Mouse (Mus musculus): Measurements from ENCODE around the gene Copz1. TPM values are rescaled to one million over a fixed set of nuclear protein-coding genes. Genes with fewer than 3 reads are reported as not detected.
A peak's percentile ranks its signal among the peaks of the same experiment; 100 is the strongest.

Gene Copz1
- polyA plus RNA-seq, 1 experiment from 2014 or later, result 253 TPM

- no peak for ATAC-seq
- TF ChIP-seq CTCF (IDR thresholded peaks at IDR 0.05; ENCODE audit: low read depth), result no peak
- Histone ChIP-seq H3K4me2 (replicated peaks; ENCODE audit: low read depth) (no peak overlapping the region; the same call in 1 of the 2 replicates), H3K36me3 (ENCODE audit: control insufficient read depth, insufficient read depth) (0 out of 2 replicates have a peak, but pooled peaks cover 3% of the 10 kb centered on the region), H3K27ac (ENCODE audit: low read depth, low read length) (peak overlapping the region; percentile 46; the same call in 1 of the 2 replicates), H3K4me1 (replicated peaks; ENCODE audit: control insufficient read depth, insufficient read depth, low read length) (no peaks in the 10 kb centered on the region; the same call in none of the 2 replicates), H3K9me3 (ENCODE audit: control insufficient read depth) (no peaks in the 10 kb centered on the region), H3K9ac (ENCODE audit: low read depth, low read length) (no peak overlapping the region), H3K27me3 (replicated peaks; ENCODE audit: control insufficient read depth, insufficient read depth, low read length) (no peaks in the 10 kb centered on the region), H3K4me3 (ENCODE audit: low read depth, low read length) (no peak overlapping the region)
- WGBS, result 30% methylated on average over 7 of the region's 7 CpGs
Observed at GRCm38 (mm10) chr15:103277949-103278348, 5.4 kb downstream of the Copz1 start.

GRCm38 (mm10) chr15:103279750-103280149 is 7.2 kb downstream of the Copz1 start:
- Histone ChIP-seq H3K4me3 (ENCODE audit: low read depth, low read length) (no peak overlapping the region), H3K4me2 (replicated peaks; ENCODE audit: low read depth) (no peak overlapping the region), H3K9ac (ENCODE audit: low read depth, low read length) (no peak overlapping the region), H3K27ac (ENCODE audit: low read depth, low read length) (no peak overlapping the region), H3K4me1 (replicated peaks; ENCODE audit: control insufficient read depth, insufficient read depth, low read length) (no peaks in the 10 kb centered on the region; the same call in 1 of the 2 replicates), H3K9me3 (ENCODE audit: control insufficient read depth) (no peaks in the 10 kb centered on the region), H3K27me3 (replicated peaks; ENCODE audit: control insufficient read depth, insufficient read depth, low read length) (no peaks in the 10 kb centered on the region), H3K36me3 (ENCODE audit: control insufficient read depth, insufficient read depth) (0 out of 2 replicates have a peak, but pooled peaks cover 3% of the 10 kb centered on the region)
- 67% methylated on average over 3 of the region's 3 CpGs for WGBS
- ATAC-seq, result no peak
- peak; percentile 66 for TF ChIP-seq CTCF (IDR thresholded peaks at IDR 0.05; ENCODE audit: low read depth)

GRCm38 (mm10) chr15:103280817-103281464 is 8.4 kb downstream of the Copz1 start:
- H3K27me3 ChIP-seq (replicated peaks; ENCODE audit: control insufficient read depth, insufficient read depth, low read length), result no peaks in the 10 kb centered on the region
- ATAC-seq, result peak; percentile 69
- peak; percentile 80 for TF ChIP-seq CTCF (IDR thresholded peaks at IDR 0.05; ENCODE audit: low read depth)
- no peak overlapping the region for H3K4me2 ChIP-seq (replicated peaks; ENCODE audit: low read depth)
- peak overlapping the region; percentile 62 for H3K27ac ChIP-seq (ENCODE audit: low read depth, low read length)
- H3K4me3 ChIP-seq (ENCODE audit: low read depth, low read length), result no peak overlapping the region
- H3K4me1 ChIP-seq (replicated peaks; ENCODE audit: control insufficient read depth, insufficient read depth, low read length), result peaks cover 6% of the 10 kb centered on the region; the same call in 1 of the 2 replicates
- H3K36me3 ChIP-seq (ENCODE audit: control insufficient read depth, insufficient read depth), result 0 out of 2 replicates have a peak, but pooled peaks cover 3% of the 10 kb centered on the region
- WGBS, result 33% methylated on average over 3 of the region's 3 CpGs
- no peak overlapping the region for H3K9ac ChIP-seq (ENCODE audit: low read depth, low read length)
- H3K9me3 ChIP-seq (ENCODE audit: control insufficient read depth), result no peaks in the 10 kb centered on the region

GRCm38 (mm10) chr15:103281465-103282205 is 9.1 kb downstream of the Copz1 start:
- no peaks in the 10 kb centered on the region for H3K9me3 ChIP-seq (ENCODE audit: control insufficient read depth)
- no peak for TF ChIP-seq CTCF (IDR thresholded peaks at IDR 0.05; ENCODE audit: low read depth)
- no peak for ATAC-seq
- H3K4me3 ChIP-seq (ENCODE audit: low read depth, low read length), result no peak overlapping the region
- peaks cover 6% of the 10 kb centered on the region; the same call in 1 of the 2 replicates for H3K4me1 ChIP-seq (replicated peaks; ENCODE audit: control insufficient read depth, insufficient read depth, low read length)
- peak overlapping the region; percentile 32; the same call in 1 of the 2 replicates for H3K4me2 ChIP-seq (replicated peaks; ENCODE audit: low read depth)
- no peaks in the 10 kb centered on the region for H3K27me3 ChIP-seq (replicated peaks; ENCODE audit: control insufficient read depth, insufficient read depth, low read length)
- H3K36me3 ChIP-seq (ENCODE audit: control insufficient read depth, insufficient read depth), result peaks cover 3% of the 10 kb centered on the region; the same call in 1 of the 2 replicates
- WGBS, result 48% methylated on average over 3 of the region's 3 CpGs
- no peak overlapping the region for H3K9ac ChIP-seq (ENCODE audit: low read depth, low read length)
- H3K27ac ChIP-seq (ENCODE audit: low read depth, low read length), result no peak overlapping the region

GRCm38 (mm10) chr15:103284066-103284465 is 11.6 kb downstream of the Copz1 start:
- Histone ChIP-seq H3K27ac (ENCODE audit: low read depth, low read length) (no peak overlapping the region), H3K9me3 (ENCODE audit: control insufficient read depth) (no peaks in the 10 kb centered on the region), H3K9ac (ENCODE audit: low read depth, low read length) (no peak overlapping the region), H3K4me3 (ENCODE audit: low read depth, low read length) (no peak overlapping the region), H3K27me3 (replicated peaks; ENCODE audit: control insufficient read depth, insufficient read depth, low read length) (no peaks in the 10 kb centered on the region), H3K4me1 (replicated peaks; ENCODE audit: control insufficient read depth, insufficient read depth, low read length) (0 out of 2 replicates have a peak, but pooled peaks cover 6% of the 10 kb centered on the region), H3K36me3 (ENCODE audit: control insufficient read depth, insufficient read depth) (peaks cover 12% of the 10 kb centered on the region; the same call in 1 of the 2 replicates), H3K4me2 (replicated peaks; ENCODE audit: low read depth) (no peak overlapping the region)
- ATAC-seq, result no peak
- TF ChIP-seq CTCF (IDR thresholded peaks at IDR 0.05; ENCODE audit: low read depth), result peak; percentile 75
- 70% methylated on average over 3 of the region's 3 CpGs for WGBS

- Histone ChIP-seq H3K27me3 (replicated peaks; ENCODE audit: control insufficient read depth, insufficient read depth, low read length) (no peaks in the 10 kb centered on the region), H3K9ac (ENCODE audit: low read depth, low read length) (no peak overlapping the region), H3K4me2 (replicated peaks; ENCODE audit: low read depth) (no peak overlapping the region), H3K36me3 (ENCODE audit: control insufficient read depth, insufficient read depth) (peaks cover 18% of the 10 kb centered on the region; the same call in 1 of the 2 replicates), H3K9me3 (ENCODE audit: control insufficient read depth) (no peaks in the 10 kb centered on the region), H3K4me1 (replicated peaks; ENCODE audit: control insufficient read depth, insufficient read depth, low read length) (0 out of 2 replicates have a peak, but pooled peaks cover 6% of the 10 kb centered on the region), H3K4me3 (ENCODE audit: low read depth, low read length) (no peak overlapping the region), H3K27ac (ENCODE audit: low read depth, low read length) (no peak overlapping the region)
- TF ChIP-seq CTCF (IDR thresholded peaks at IDR 0.05; ENCODE audit: low read depth), result peak; percentile 52
- no peak for ATAC-seq
- WGBS, result 36% methylated on average over 2 of the region's 2 CpGs
Observed at GRCm38 (mm10) chr15:103284647-103285046, 12.1 kb downstream of the Copz1 start.
